Mouse (Mus musculus) forebrain, embryonic 11.5 days (tissue): ENCODE results near the gene Ddx59. TPM values are rescaled to one million over a fixed set of nuclear protein-coding genes. Genes with fewer than 3 reads are reported as not detected.

ENCODE experiments used
- ATAC-seq: fragments of 200-750 bp; cut with Nextera tagmentation; replicated peaks from 2 replicates; pipeline ENCODE4 v1.8.0; 2017; ENCODE audit warnings: moderate TSS enrichment; ENCODE audit not compliant: low FRiP score
- DNase-seq: peaks from one replicate; pipeline ENCODE4 v3.0.0-alpha.2; 2017; ENCODE audit warnings: low spot score
- H3K27ac ChIP-seq: fragments of 300-500 bp; sonication (generic); 2 replicates; pipeline ENCODE4 v1.5.1; 2014; ENCODE audit warnings: low read depth, low read length
- H3K27me3 ChIP-seq: fragments of 300-500 bp; sonication (generic); 2 replicates; pipeline ENCODE4 v1.6.1; 2014; ENCODE audit warnings: mild to moderate bottlenecking, low read length, mixed read lengths; ENCODE audit not compliant: control insufficient read depth, insufficient read depth
- H3K36me3 ChIP-seq: fragments of 300-500 bp; sonication (generic); 2 replicates; pipeline ENCODE4 v1.6.1; 2014; ENCODE audit warnings: mild to moderate bottlenecking, low read length, moderate library complexity, mixed read lengths; ENCODE audit not compliant: control insufficient read depth, insufficient read depth
- H3K4me1 ChIP-seq: fragments of 300-500 bp; sonication (generic); replicated peaks from 2 replicates; pipeline ENCODE4 v1.6.1; 2014; ENCODE audit warnings: low read length, mixed read lengths; ENCODE audit not compliant: control insufficient read depth, insufficient read depth
- H3K4me2 ChIP-seq: fragments of 300-500 bp; sonication (generic); 2 replicates; pipeline ENCODE4 v1.6.1; 2014; ENCODE audit warnings: low read depth, mild to moderate bottlenecking, low read length, moderate library complexity, mixed read lengths; ENCODE audit not compliant: severe bottlenecking
- H3K4me3 ChIP-seq: fragments of 300-500 bp; sonication (generic); 2 replicates; pipeline ENCODE4 v1.5.1; 2014; ENCODE audit warnings: low read depth, low read length
- H3K9ac ChIP-seq: fragments of 300-500 bp; sonication (generic); 2 replicates; pipeline ENCODE4 v1.6.1; 2014; ENCODE audit warnings: low read length
- H3K9me3 ChIP-seq: fragments of 300-500 bp; sonication (generic); 2 replicates; pipeline ENCODE4 v1.6.1; 2016; ENCODE audit warnings: low read length, mixed read lengths; ENCODE audit not compliant: control insufficient read depth
- WGBS: fragments of 180-500 bp; shearing (Covaris S2); extraction: QIAGEN DNeasy Blood & Tissue Kit; methylation state at CpG from one replicate; pipeline ENCODE4 v1.1.7; 2014; 5-methylcytosine and 5-hydroxymethylcytosine counted together
- polyA plus RNA-seq: library from polyadenylated mRNA; unstranded; fragments of >200 nt; fragmentation: Nextera tagmentation; extraction: Ambion mirVana; gene quantifications from 2 replicates; pipeline ENCODE4 v1.2.1, GENCODE M21; 2014

Ddx59 gene
- polyA plus RNA-seq, 1 experiment from 2014 or later: 21.7 TPM

GRCm38 (mm10) chr1:136470471-136470870 is 55.4 kb downstream of the Ddx59 start:
- no peaks in the 10 kb centered on the region for H3K9me3 ChIP-seq
- H3K4me3 ChIP-seq: no peak overlapping the region
- H3K4me1 ChIP-seq: peaks cover 3% of the 10 kb centered on the region; the same call in 1 of the 2 replicates
- no peak overlapping the region for H3K27ac ChIP-seq
- no peak for ATAC-seq
- H3K9ac ChIP-seq: no peak overlapping the region; the same call in 1 of the 2 replicates
- 30% methylated on average over 6 of the region's 6 CpGs for WGBS
- no peak overlapping the region for H3K4me2 ChIP-seq
- no peak for DNase-seq
- H3K36me3 ChIP-seq: peaks cover 2% of the 10 kb centered on the region; the same call in 1 of the 2 replicates
- H3K27me3 ChIP-seq: no peaks in the 10 kb centered on the region

Other genes starting within 250 kb of the Ddx59 start
- 0.41 TPM in 1 of 2 replicates, not detected in the other for gene Mroh3, start 202.4 kb upstream of the Ddx59 start, polyA plus RNA-seq
- 19.5 and 19.8 TPM in 2 replicates for gene Inava, start 181.0 kb upstream of the Ddx59 start, polyA plus RNA-seq
- gene Gpr25, start 154.4 kb upstream of the Ddx59 start, polyA plus RNA-seq: not detected in 2 replicates
- gene Camsap2, start 69.2 kb upstream of the Ddx59 start, polyA plus RNA-seq: 28.4 and 29.1 TPM in 2 replicates
- gene Kif14, start 51.1 kb downstream of the Ddx59 start, polyA plus RNA-seq: 11.3 and 12.8 TPM in 2 replicates
- gene Zfp281, start 209.6 kb downstream of the Ddx59 start, polyA plus RNA-seq: 35.6 and 35.9 TPM in 2 replicates